Mouse (Mus musculus) limb, embryonic 14.5 days (tissue): Measurements from ENCODE around the gene Slfn14. TPM values are rescaled to one million over a fixed set of nuclear protein-coding genes. Genes with fewer than 3 reads are reported as not detected.

Experiments
- ATAC-seq: fragments of 200-750 bp; cut with Nextera tagmentation; 2 replicates; pipeline ENCODE4 v1.8.0; 2017; ENCODE audit warnings: low read depth, moderate number of reproducible peaks, moderate TSS enrichment; ENCODE audit not compliant: low FRiP score
- DNase-seq: peaks from one replicate; pipeline ENCODE4 v3.0.0-alpha.2; 2015; ENCODE audit warnings: low spot score
- H3K27ac ChIP-seq: fragments of 300-500 bp; sonication (generic); replicated peaks from 2 replicates; pipeline ENCODE4 v1.5.1; 2014; ENCODE audit warnings: low read depth, mild to moderate bottlenecking, low read length, moderate library complexity, mixed read lengths
- H3K27me3 ChIP-seq: fragments of 300-500 bp; sonication (generic); 2 replicates; pipeline ENCODE4 v1.6.1; 2014; ENCODE audit warnings: low read length, mixed read lengths; ENCODE audit not compliant: control insufficient read depth, insufficient read depth
- H3K36me3 ChIP-seq: fragments of 300-500 bp; sonication (generic); 2 replicates; pipeline ENCODE4 v1.6.1; 2014; ENCODE audit warnings: mild to moderate bottlenecking, low read length, moderate library complexity, mixed read lengths; ENCODE audit not compliant: control insufficient read depth, insufficient read depth
- H3K4me1 ChIP-seq: fragments of 300-500 bp; sonication (generic); 2 replicates; pipeline ENCODE4 v1.6.1; 2014; ENCODE audit warnings: antibody characterized with exemption, low read length, mixed read lengths; ENCODE audit not compliant: control insufficient read depth, insufficient read depth
- H3K4me2 ChIP-seq: fragments of 300-500 bp; sonication (generic); replicated peaks from 2 replicates; pipeline ENCODE4 v1.6.1; 2014; ENCODE audit warnings: low read depth, mild to moderate bottlenecking, low read length, moderate library complexity; ENCODE audit not compliant: severe bottlenecking
- H3K4me3 ChIP-seq: fragments of 300-500 bp; sonication (generic); replicated peaks from 2 replicates; pipeline ENCODE4 v1.5.1; 2014; ENCODE audit warnings: low read length
- H3K9ac ChIP-seq: fragments of 300-500 bp; sonication (generic); 2 replicates; pipeline ENCODE4 v1.6.1; 2014; ENCODE audit warnings: mild to moderate bottlenecking, low read depth, low read length, moderate library complexity; ENCODE audit not compliant: severe bottlenecking
- H3K9me3 ChIP-seq: fragments of 300-500 bp; sonication (generic); 2 replicates; pipeline ENCODE4 v1.6.1; 2016; ENCODE audit warnings: low read length; ENCODE audit not compliant: control insufficient read depth
- POLR2A ChIP-seq: fragments of 200-500 bp; IDR thresholded peaks from 2 replicates; pipeline ENCODE4 v1.8.0; 2012; ENCODE audit warnings: inconsistent platforms, mild to moderate bottlenecking, moderate library complexity, borderline replicate concordance; ENCODE audit not compliant: insufficient read depth, insufficient read length; ENCODE audit errors: extremely low read depth
- WGBS: fragments of 180-500 bp; shearing (Covaris S2); extraction: QIAGEN DNeasy Blood & Tissue Kit; methylation state at CpG from one replicate; pipeline ENCODE4 v1.1.7; 2014; 5-methylcytosine and 5-hydroxymethylcytosine counted together
- polyA plus RNA-seq, 2 experiments: library from polyadenylated mRNA; depleted of rRNA in 1 of 2; stranded (reverse) in 1 of 2; unstranded in 1 of 2; fragments of >200 nt; fragmentation: Nextera tagmentation in 1 of 2; extraction: Ambion mirVana in 1 of 2; gene quantifications; 2 replicates each; pipeline versions ENCODE4 v1.2.1 to v1.2.3; 2012 to 2014

The Slfn14 gene
- polyA plus RNA-seq, 2 experiments = 0.07 to 0.09 TPM

GRCm38 (mm10) chr11:83293182-83293581, 6.7 kb upstream of the Slfn14 start:
- no peak for TF ChIP-seq POLR2A
- Histone ChIP-seq H3K9me3 (no peaks in the 10 kb centered on the region), H3K36me3 (peaks cover 21% of the 10 kb centered on the region), H3K27me3 (no peaks in the 10 kb centered on the region), H3K4me3 (peak overlapping the region; percentile 62), H3K9ac (peak overlapping the region; percentile 74; the same call in 1 of the 2 replicates), H3K27ac (no peak overlapping the region), H3K4me2 (peak overlapping the region; percentile 53), H3K4me1 (peaks cover 23% of the 10 kb centered on the region)
- DNase-seq = no peak
- 90% methylated on average over 1 of the region's 1 CpGs for WGBS
- ATAC-seq = no peak

- no peaks in the 10 kb centered on the region for H3K27me3 ChIP-seq
- no peak for TF ChIP-seq POLR2A
- H3K4me1 ChIP-seq = peaks cover 16% of the 10 kb centered on the region
- peak overlapping the region; percentile 62 for H3K4me3 ChIP-seq
- WGBS = under 1% methylated on average over 5 of the region's 5 CpGs
- peak overlapping the region; percentile 53 for H3K4me2 ChIP-seq
- peaks cover 19% of the 10 kb centered on the region for H3K36me3 ChIP-seq
- H3K27ac ChIP-seq = no peak overlapping the region
- no peaks in the 10 kb centered on the region for H3K9me3 ChIP-seq
- ATAC-seq = no peak
- H3K9ac ChIP-seq = peak overlapping the region; percentile 74
- DNase-seq = no peak
Measured at GRCm38 (mm10) chr11:83292251-83292587, 5.7 kb upstream of the Slfn14 start.

- peak overlapping the region; percentile 53 for H3K4me2 ChIP-seq
- no peaks in the 10 kb centered on the region for H3K9me3 ChIP-seq
- H3K27me3 ChIP-seq = no peaks in the 10 kb centered on the region
- peak overlapping the region; percentile 74 for H3K9ac ChIP-seq
- WGBS = under 1% methylated on average over 35 of the region's 38 CpGs
- ATAC-seq (peak; percentile 100), DNase-seq (peak; percentile 95)
- peaks cover 16% of the 10 kb centered on the region for H3K36me3 ChIP-seq
- H3K27ac ChIP-seq = peak overlapping the region; percentile 76; the same call in 1 of the 2 replicates
- peak; percentile 83; the same call in 1 of the 2 replicates for TF ChIP-seq POLR2A
- peaks cover 15% of the 10 kb centered on the region for H3K4me1 ChIP-seq
- peak overlapping the region; percentile 62 for H3K4me3 ChIP-seq
Measured at GRCm38 (mm10) chr11:83291375-83292250, 5.1 kb upstream of the Slfn14 start.

- H3K9me3 ChIP-seq = no peaks in the 10 kb centered on the region
- WGBS = 79% methylated on average over 2 of the region's 2 CpGs
Measured at GRCm38 (mm10) chr11:83289633-83290032, 3.1 kb upstream of the Slfn14 start.

GRCm38 (mm10) chr11:83289036-83289435, 2.5 kb upstream of the Slfn14 start:
- H3K4me1 ChIP-seq = peaks cover 15% of the 10 kb centered on the region
- TF ChIP-seq POLR2A = no peak
- H3K36me3 ChIP-seq = no peaks in the 10 kb centered on the region
- H3K9ac ChIP-seq = no peak overlapping the region
- no peaks in the 10 kb centered on the region for H3K27me3 ChIP-seq
- H3K4me3 ChIP-seq = no peak overlapping the region
- WGBS = 87% methylated on average over 5 of the region's 5 CpGs
- no peak overlapping the region for H3K4me2 ChIP-seq
- no peaks in the 10 kb centered on the region for H3K9me3 ChIP-seq
- DNase-seq (no peak), ATAC-seq (no peak)
- no peak overlapping the region for H3K27ac ChIP-seq

More at GRCm38 (mm10) chr11:83289633-83290032, 3.1 kb upstream of the Slfn14 start:
- TF ChIP-seq POLR2A = no peak
- Histone ChIP-seq H3K27me3 (no peaks in the 10 kb centered on the region), H3K4me1 (peaks cover 15% of the 10 kb centered on the region), H3K27ac (no peak overlapping the region), H3K36me3 (no peaks in the 10 kb centered on the region), H3K9ac (no peak overlapping the region), H3K4me2 (no peak overlapping the region), H3K4me3 (no peak overlapping the region)
- ATAC-seq (no peak), DNase-seq (no peak)
